Mouse (Mus musculus) brown adipose tissue, adult 24 weeks (tissue): ENCODE measurements around the gene Gatad1. TPM values are rescaled to one million over a fixed set of nuclear protein-coding genes. Genes with fewer than 3 reads are reported as not detected.
"Not testable (repeated sequence)": the region's sequence is repeated elsewhere in the genome, so short reads cannot be mapped to it uniquely, and the experiment has no call there.

ENCODE experiments used
- H3K27ac ChIP-seq: fragments of 200-500 bp; replicated peaks from 2 replicates; pipeline ENCODE4 v1.5.1; 2012; ENCODE audit warnings: low read depth, mild to moderate bottlenecking, low read length
- H3K4me1 ChIP-seq: fragments of 200-500 bp; 2 replicates; pipeline ENCODE4 v1.6.1; 2012; ENCODE audit warnings: low read length, mixed read lengths; ENCODE audit not compliant: control insufficient read depth, insufficient read depth, insufficient read length
- H3K4me3 ChIP-seq: fragments of 200-500 bp; 2 replicates; pipeline ENCODE4 v1.5.1; 2012; ENCODE audit warnings: low read depth, mild to moderate bottlenecking, low read length, moderate library complexity; ENCODE audit not compliant: insufficient read depth
- polyA plus RNA-seq: library from polyadenylated mRNA; stranded (reverse); fragments of >200 nt; gene quantifications from 2 replicates; pipeline ENCODE4 v1.2.4, GENCODE M21; 2012; ENCODE audit not compliant: missing spikeins, insufficient read depth, insufficient read length

Gatad1 gene
- polyA plus RNA-seq, 1 experiment: 230 TPM

DNA sequence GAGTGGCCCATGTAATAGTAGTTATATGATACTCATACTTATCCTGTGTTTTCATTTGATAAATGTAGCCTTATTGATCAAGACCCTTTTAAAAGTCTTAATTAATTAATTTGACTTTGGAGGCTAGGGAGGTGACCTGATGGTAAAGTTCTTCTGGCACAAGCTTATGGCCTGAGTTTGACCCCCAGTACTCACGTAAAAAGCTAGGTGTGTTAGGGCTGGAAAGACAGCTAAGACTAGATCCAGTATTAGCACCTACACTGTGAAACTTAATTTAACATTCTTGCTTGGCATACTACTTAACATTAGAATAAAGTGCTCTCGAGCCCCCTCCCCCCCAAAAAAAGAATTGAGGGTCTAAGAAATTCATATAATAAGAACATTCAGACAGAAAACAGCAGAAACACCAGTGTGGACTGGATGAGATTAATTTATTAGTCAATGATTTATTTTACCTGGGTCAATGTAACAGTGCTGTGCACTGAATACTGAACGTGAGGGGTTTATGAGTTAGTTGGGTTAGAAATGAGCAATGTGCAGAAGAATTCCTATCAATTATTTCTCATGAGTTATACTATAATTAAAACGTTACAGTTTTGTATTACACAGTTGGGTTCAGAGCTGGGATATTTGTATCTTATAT lies 8.7 kb downstream of the Gatad1 start:
- H3K27ac ChIP-seq: no peak overlapping the region; the same call in 1 of the 2 replicates
- no peaks in the 10 kb centered on the region for H3K4me1 ChIP-seq
- peak overlapping the region; percentile 20; the same call in 1 of the 2 replicates for H3K4me3 ChIP-seq

DNA sequence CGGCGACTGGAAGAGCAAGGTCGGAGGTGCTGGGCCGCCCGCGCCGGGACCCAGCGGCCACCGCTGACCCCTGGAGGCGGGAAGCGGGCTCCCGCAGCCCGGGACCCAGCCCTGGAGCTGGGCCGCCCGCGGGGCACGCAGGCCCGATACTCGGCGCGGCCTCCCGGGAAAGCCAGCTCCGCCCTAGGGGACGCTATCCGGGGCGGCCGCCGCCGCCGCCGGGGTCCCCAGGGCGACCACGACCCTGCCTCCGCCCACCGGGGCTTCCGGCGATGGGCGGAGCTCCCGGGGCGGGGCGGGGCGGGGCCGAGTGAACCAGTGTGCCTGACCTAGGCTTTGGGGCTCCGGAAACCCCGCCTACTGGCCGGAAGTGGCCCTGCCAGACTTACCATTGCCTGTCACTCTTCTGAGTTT lies 9.3 kb downstream of the Gatad1 start:
- Histone ChIP-seq H3K4me3 (peak overlapping the region; percentile 98), H3K4me1 (no peaks in the 10 kb centered on the region), H3K27ac (peak overlapping the region; percentile 60)

DNA sequence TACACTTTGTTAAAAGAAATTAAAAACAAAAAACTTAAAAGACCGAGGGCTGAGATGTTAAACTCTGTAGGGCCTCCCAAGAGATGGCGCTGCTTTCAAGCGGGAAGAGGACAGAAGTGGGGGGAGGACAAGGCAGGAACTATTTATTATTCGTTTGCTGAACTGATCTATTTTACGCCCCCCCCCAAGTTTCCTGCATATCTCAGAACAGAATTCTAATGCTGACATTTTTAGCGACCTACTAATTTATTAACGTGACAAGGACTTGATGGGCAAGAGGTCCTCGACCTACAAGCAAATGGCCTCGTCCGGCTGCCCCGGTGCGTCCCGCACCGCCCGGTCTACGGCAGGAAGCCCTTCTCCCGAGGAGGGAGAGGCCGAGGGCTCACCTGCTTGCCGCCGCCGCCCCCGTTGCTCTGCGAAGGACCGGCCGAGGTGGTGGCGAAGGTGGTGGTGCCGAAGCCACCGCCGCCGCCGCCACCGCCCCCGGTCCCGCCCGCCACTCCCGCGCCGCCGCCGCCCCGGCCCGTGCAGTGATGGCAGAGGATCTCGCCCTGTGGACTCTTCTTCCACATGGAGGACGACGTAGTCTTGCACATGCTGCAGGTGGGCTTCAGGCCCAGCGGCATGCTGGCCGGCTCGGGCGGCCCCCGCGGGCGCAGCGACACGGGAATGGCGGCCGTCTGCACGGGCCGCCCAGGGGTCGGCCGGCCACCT lies 9.8 kb downstream of the Gatad1 start:
- Histone ChIP-seq H3K4me3 (peak overlapping the region; percentile 98), H3K4me1 (no peaks in the 10 kb centered on the region), H3K27ac (peak overlapping the region; percentile 60)

DNA sequence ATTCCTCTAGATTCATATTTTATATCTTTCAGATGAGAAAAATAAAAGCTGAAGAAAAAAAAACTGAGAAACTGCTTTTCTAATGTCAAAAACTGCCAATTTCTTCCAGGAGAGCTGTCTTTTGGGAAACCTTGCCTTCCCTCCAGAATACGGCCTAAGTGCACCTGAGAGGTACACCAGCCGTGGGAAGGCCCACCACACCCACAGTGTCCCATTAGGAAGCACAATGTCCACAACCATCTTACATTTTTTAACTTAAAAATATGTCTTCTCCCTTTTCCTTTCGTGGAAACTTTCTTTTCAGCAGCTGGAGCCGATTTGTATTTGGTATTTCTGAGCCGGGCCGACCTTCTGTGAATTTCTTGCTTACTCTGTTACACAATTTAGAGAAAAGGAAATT lies 10.4 kb downstream of the Gatad1 start:
- no peaks in the 10 kb centered on the region for H3K4me1 ChIP-seq
- H3K27ac ChIP-seq: 0 out of 2 replicates have a peak overlapping the region, but pooled peaks have one; percentile 32
- H3K4me3 ChIP-seq: peak overlapping the region; percentile 98

DNA sequence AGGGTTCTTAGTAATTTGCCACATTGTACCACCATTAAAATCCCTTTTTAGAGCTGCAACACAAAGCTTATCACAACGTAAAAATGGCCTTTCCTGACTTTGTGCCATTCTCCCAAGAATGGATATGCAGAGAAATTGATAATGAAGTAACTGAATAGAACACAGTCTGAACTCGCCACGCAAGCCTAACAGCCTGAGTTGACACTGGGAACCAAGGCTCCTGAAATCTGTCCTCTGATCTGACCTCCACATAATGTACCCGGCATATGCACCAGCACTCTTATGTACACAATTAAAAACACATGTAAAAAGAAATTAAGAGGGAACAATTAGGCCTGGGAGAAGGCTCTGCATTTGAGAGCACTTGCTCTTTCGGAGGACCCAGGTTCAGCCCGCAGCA lies 11.7 kb downstream of the Gatad1 start:
- Histone ChIP-seq H3K4me1 (no peaks in the 10 kb centered on the region), H3K4me3 (no peak overlapping the region), H3K27ac (no peak overlapping the region)

DNA sequence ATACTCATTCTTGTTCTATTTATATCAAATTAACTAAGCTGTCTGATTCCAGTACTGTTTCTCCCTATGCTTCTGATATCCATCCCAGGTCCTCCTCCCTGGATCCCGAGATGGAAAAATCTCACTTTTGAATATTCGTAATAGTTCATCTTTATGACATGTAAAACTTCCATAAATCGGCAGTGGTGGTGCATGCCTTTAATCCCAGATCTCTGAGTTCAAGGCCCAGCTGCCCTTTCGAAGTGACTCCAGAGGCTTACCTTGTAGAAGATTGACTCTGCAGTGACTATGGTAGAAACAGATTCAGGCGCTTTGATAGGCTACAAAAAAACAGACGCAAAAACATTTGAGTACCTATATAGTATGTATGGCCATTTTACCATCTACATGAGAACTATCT lies 12.4 kb downstream of the Gatad1 start:
- Histone ChIP-seq H3K4me1 (no peaks in the 10 kb centered on the region), H3K4me3 (no peak overlapping the region), H3K27ac (no peak overlapping the region)

DNA sequence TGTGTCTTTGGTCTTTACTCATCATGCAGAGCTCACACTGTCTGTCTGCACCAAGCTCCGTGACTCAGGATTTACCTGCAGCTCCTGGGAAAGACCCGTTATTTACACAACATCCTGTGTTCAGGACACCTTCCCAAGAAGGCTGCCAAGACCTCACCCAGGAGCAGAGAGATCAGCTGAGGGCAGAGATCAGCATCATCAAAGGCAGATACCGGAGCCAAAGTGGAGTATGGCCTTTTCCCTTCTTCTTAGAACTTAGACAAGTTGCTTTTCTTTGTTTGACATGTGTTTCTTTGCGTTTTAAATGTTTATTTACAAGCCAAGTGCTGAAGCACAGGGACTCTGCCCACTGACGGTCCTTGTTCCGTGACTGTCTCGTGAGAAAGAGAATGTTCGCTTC lies 21.7 kb downstream of the Gatad1 start:
- H3K27ac ChIP-seq: no peak overlapping the region
- H3K4me3 ChIP-seq: no peak overlapping the region
- no peaks in the 10 kb centered on the region for H3K4me1 ChIP-seq

DNA sequence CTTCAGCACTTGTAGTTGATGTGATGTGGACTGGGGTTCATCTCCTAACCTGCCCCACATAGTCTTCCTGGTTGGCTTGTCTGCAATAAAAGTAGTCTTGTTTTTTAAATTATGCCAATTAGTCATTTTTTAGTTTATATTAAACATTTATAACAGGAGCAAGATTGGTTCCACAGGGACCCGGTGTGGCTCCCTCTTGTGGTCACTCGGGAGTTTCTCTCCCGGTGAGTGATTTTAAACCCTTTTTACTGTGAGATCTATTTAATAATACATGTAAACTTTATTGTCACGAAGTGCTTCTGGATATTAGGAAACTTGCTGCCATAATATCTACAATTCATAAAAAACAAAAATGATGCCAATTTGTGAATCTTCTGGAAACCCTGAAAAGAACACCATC lies 23.0 kb downstream of the Gatad1 start:
- no peaks in the 10 kb centered on the region for H3K4me1 ChIP-seq
- no peak overlapping the region for H3K27ac ChIP-seq
- H3K4me3 ChIP-seq: no peak overlapping the region

DNA sequence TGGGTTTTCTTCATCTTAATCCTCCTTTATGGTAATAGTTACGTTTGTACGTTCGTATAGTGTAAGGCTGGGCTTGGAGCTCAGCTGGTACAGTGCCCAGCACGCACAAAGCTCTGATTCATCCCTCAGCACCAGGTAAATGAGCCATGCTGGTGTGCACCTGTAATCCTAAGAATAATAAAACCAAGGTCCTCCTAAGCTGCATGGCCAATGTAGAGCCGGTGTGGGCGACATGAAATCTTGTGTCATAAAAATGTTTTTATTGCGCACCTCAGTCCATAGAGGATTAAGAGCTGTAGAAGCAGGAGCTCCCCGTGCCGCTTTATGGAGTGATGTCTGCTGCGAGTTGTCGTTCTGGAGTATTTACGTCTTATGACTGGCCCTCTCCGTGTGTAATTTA lies 23.7 kb downstream of the Gatad1 start:
- Histone ChIP-seq H3K4me3 (no peak overlapping the region), H3K4me1 (no peaks in the 10 kb centered on the region), H3K27ac (no peak overlapping the region)

DNA sequence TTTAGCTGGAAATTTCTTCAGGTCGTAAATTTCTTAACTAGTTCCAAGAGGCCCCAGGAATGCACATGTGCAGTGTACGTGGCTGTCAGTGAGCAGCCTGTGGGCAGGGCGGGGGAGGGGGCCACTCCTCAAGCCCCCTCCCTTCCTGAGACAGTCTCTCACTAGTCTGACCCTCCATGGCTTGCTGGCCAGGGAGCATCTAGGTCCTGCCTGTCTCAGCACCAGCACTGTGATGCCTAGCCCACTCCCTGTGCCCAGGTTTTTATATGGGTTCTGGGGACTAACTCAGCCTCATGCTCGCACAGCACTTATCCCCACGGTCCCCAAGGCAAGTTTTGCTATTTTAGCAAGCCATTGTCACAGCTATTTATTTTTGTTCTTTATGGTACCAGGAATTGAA lies 24.7 kb downstream of the Gatad1 start:
- no peak overlapping the region for H3K4me3 ChIP-seq
- H3K4me1 ChIP-seq: no peaks in the 10 kb centered on the region
- H3K27ac ChIP-seq: no peak overlapping the region

DNA sequence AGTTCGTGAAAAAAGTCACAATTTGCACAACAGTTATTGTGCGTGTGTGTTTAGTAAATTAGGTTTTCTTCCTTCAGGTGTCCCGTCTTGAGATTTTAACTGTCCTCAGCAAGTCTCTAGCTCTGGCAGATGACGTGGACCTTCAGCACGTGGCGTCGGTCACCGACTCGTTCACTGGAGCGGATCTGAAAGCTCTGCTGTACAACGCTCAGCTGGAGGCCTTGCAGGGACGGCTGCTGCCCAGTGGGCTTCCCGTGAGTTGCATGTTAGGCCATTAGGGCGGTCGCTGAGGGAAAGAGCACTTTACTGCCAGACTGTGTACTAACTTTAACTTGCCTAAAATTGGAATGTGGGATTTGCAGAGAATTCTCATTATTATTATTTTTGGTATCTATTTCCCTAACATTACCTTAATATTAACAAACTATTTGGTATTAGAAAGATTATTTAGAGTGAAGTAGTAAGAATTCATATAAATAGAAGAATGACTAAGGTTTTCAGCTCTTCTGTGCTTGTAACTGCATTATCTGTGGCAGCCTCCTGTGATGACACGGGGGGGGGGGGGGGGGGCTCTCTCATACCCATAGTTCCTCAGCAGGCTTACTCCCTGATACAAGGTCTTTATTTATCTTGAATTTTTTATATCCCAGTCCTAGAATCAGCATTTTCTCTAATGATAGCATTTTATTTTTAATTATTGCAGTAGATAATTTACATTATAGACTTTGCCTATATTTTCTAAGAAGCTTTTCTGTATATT lies 25.3 kb downstream of the Gatad1 start:
- Histone ChIP-seq H3K4me1 (no peaks in the 10 kb centered on the region), H3K4me3 (no peak overlapping the region), H3K27ac (no peak overlapping the region)

DNA sequence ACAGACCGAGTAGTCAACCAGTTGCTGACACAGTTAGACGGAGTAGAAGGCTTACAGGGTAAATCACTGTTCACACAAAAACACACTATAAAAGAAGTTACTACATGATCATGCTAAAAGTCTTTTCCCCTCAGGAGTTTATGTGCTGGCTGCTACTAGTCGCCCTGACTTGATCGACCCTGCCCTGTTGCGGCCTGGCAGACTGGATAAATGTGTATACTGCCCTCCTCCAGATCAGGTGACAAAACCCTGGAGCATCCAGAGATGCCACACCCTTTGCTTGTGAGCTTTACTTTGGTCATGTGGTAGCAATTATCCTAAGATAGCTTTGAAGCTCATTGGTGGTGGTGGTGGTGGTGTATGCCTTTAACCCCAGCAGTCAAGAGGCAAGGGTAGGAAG lies 26.9 kb downstream of the Gatad1 start:
- no peak overlapping the region for H3K27ac ChIP-seq

DNA sequence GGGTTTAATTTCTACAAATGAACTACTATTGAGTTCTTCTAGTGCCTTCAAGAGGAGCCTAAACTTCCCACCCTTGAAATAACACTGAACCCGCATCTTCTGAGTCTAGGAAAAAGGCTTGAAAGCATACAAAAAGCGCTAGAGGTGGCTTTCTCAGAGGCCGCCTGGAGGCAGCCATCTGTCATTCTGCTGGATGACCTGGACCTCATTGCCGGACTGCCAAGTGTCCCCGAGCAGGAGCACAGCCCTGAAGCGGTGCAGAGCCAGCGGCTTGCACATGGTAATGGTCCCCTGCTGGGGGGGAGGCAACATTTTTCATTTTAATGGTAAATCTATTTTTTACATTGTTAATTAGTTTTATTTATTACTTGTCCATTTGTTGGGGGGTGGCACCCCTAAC lies 36.5 kb downstream of the Gatad1 start:
- H3K4me3 ChIP-seq: no peak overlapping the region
- H3K4me1 ChIP-seq: no peaks in the 10 kb centered on the region
- no peak overlapping the region for H3K27ac ChIP-seq

More for the DNA sequence above, 26.9 kb downstream of the Gatad1 start:
- no peaks in the 10 kb centered on the region for H3K4me1 ChIP-seq
- H3K4me3 ChIP-seq: no peak overlapping the region

DNA sequence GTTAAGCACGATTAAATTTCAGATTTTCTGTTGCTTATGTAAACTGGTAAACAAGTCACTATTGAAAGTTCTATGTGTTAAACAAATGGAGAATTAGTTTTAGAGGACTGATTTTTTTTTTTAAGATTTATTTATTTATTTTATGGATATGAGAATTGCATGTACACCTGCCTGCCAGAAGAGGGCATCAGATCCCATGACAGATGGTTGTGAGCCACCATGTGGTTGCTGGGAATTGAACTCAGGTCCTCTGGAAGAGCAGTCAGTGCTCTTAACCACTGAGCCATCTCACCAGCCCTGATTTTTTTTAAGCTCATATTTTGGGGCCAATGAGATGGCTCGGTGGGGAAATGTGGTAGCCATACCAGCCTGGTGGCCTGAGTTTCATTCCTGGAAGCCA lies 45.1 kb downstream of the Gatad1 start:
- H3K4me3 ChIP-seq, H3K27ac ChIP-seq, H3K4me1 ChIP-seq: not testable (repeated sequence)

DNA sequence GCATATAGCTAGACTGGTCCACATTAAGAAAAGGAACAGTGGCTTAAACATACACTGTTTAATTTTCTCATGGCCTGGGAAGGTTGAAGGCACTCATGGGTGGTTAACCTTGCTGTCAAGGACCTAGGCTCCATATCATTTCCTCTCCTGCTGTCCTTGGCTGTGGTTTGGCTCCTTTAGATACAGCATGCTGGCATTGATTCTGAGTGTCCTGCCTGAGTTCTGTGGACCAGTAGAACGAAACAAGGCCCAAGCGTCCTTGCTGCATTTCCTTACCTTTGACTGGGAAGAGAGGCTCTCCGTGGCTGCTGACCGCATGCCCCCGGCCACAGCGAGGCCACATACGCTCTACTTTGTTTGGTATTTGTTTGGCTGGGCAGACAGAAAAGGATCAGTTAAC lies 47.7 kb downstream of the Gatad1 start:
- Histone ChIP-seq H3K4me1 (no peaks in the 10 kb centered on the region), H3K27ac (no peak overlapping the region), H3K4me3 (no peak overlapping the region)
